13 mouse cellular contexts compared by ENCODE assay signal in genomic region chr15:97952889-97953189, GRCm38 (mm10). TPM values are rescaled to one million over a fixed set of nuclear protein-coding genes. Genes with fewer than 3 reads are reported as not detected.
DNase-seq lines count a peak whose midpoint lies in the region; ATAC-seq lines count a peak whose summit lies in the region.
"Had no signal": no experiment of that assay in that cellular context is flagged by ENCODE, and none has a peak within 500 bp of the region (broad histone marks: within the 10 kb centered on the region; RNA-seq: fewer than 3 reads in every experiment).

No protein-coding gene starts in this region.

- no peaks in the 10 kb centered on the region for H3K36me3 ChIP-seq in forebrain, embryonic 11.5 days (ENCODE audit: control insufficient read depth, insufficient read depth, low read length)
- H3K36me3 ChIP-seq in forebrain, embryonic 10.5 days (replicated peaks): no peaks in the 10 kb centered on the region
- no peaks in the 10 kb centered on the region for H3K36me3 ChIP-seq in limb, embryonic 12.5 days
- H3K36me3 ChIP-seq in limb, embryonic 10.5 days: no peaks in the 10 kb centered on the region
- no peaks in the 10 kb centered on the region for H3K36me3 ChIP-seq in hindbrain, embryonic 15.5 days
- H3K36me3 ChIP-seq: heart, embryonic 10.5 days; liver, embryonic 15.5 days had no signal

- no peak overlapping the region for H3K27ac ChIP-seq in forebrain, embryonic 11.5 days (ENCODE audit: low read depth, low read length)
- H3K27ac ChIP-seq in forebrain, embryonic 10.5 days: no peak overlapping the region
- no peak overlapping the region for H3K27ac ChIP-seq in limb, embryonic 12.5 days
- H3K27ac ChIP-seq in limb, embryonic 10.5 days: no peak overlapping the region
- no peak overlapping the region for H3K27ac ChIP-seq in hindbrain, embryonic 15.5 days (replicated peaks)
- H3K27ac ChIP-seq: gastrocnemius, adult 2 months; heart, embryonic 10.5 days; liver, embryonic 15.5 days had no signal

- ATAC-seq in forebrain, embryonic 11.5 days (replicated peaks; ENCODE audit: low FRiP score): 0 out of 2 replicates have a peak, but pooled peaks have one; percentile 22
- ATAC-seq in limb, embryonic 12.5 days (ENCODE audit: insufficient number of reproducible peaks, insufficient read depth, low FRiP score, low TSS enrichment, low read depth): 0 out of 2 replicates have a peak, but pooled peaks have one; percentile 24
- ATAC-seq in hindbrain, embryonic 15.5 days (ENCODE audit: low FRiP score, low read depth): no peak

- peak; percentile 46 for DNase-seq in forebrain, embryonic 11.5 days (ENCODE audit: low spot score)
- no peak for DNase-seq in forebrain, embryonic 10.5 days (ENCODE audit: extremely low spot score, low spot score)
- no peak for DNase-seq in limb, embryonic 10.5 days (ENCODE audit: low spot score)
- DNase-seq in 416B (ENCODE audit: low read depth): peak; percentile 45
- DNase-seq in layer of hippocampus, postnatal 25 days (ENCODE audit: extremely low spot score in 1 of 2, low spot score in 1 of 2): no peak
- no peak for DNase-seq in ovary, postnatal 10 days (ENCODE audit: low spot score)

- H3K4me3 ChIP-seq in forebrain, embryonic 11.5 days (ENCODE audit: low read depth, low read length): no peak overlapping the region
- no peak overlapping the region for H3K4me3 ChIP-seq in forebrain, embryonic 10.5 days
- H3K4me3 ChIP-seq in limb, embryonic 12.5 days (replicated peaks): no peak overlapping the region
- H3K4me3 ChIP-seq in limb, embryonic 10.5 days: no peak overlapping the region
- H3K4me3 ChIP-seq in hindbrain, embryonic 15.5 days: no peak overlapping the region
- H3K4me3 ChIP-seq: gastrocnemius, adult 2 months; liver, embryonic 15.5 days had no signal

- no peaks in the 10 kb centered on the region for H3K9me3 ChIP-seq in forebrain, embryonic 11.5 days (ENCODE audit: control insufficient read depth, low read length)
- no peaks in the 10 kb centered on the region for H3K9me3 ChIP-seq in forebrain, embryonic 10.5 days
- H3K9me3 ChIP-seq in limb, embryonic 12.5 days: no peaks in the 10 kb centered on the region
- H3K9me3 ChIP-seq in limb, embryonic 10.5 days (replicated peaks): no peaks in the 10 kb centered on the region
- H3K9me3 ChIP-seq in hindbrain, embryonic 15.5 days: no peaks in the 10 kb centered on the region
- H3K9me3 ChIP-seq: heart, embryonic 10.5 days; liver, embryonic 15.5 days had no signal

- WGBS in forebrain, embryonic 11.5 days: 67% methylated on average over 4 of the region's 4 CpGs
- WGBS in forebrain, embryonic 10.5 days: 69% methylated on average over 4 of the region's 4 CpGs
- 67% methylated on average over 4 of the region's 4 CpGs for WGBS in limb, embryonic 12.5 days
- WGBS in limb, embryonic 10.5 days: 70% methylated on average over 4 of the region's 4 CpGs
- 70% methylated on average over 4 of the region's 4 CpGs for WGBS in hindbrain, embryonic 15.5 days

- H3K9ac ChIP-seq in forebrain, embryonic 11.5 days (ENCODE audit: low read length): no peak overlapping the region
- no peak overlapping the region for H3K9ac ChIP-seq in limb, embryonic 12.5 days (replicated peaks)
- no peak overlapping the region for H3K9ac ChIP-seq in hindbrain, embryonic 15.5 days
- H3K9ac ChIP-seq: liver, embryonic 15.5 days had no signal

- no peaks in the 10 kb centered on the region for H3K27me3 ChIP-seq in forebrain, embryonic 11.5 days (ENCODE audit: control insufficient read depth, insufficient read depth, low read length)
- H3K27me3 ChIP-seq in forebrain, embryonic 10.5 days (ENCODE audit: poor library complexity, severe bottlenecking): peaks cover 25% of the 10 kb centered on the region
- peaks cover 7% of the 10 kb centered on the region; the same call in 1 of the 2 replicates for H3K27me3 ChIP-seq in limb, embryonic 12.5 days
- peaks cover 19% of the 10 kb centered on the region; the same call in 1 of the 2 replicates for H3K27me3 ChIP-seq in limb, embryonic 10.5 days (ENCODE audit: low read depth, poor library complexity, severe bottlenecking)
- no peaks in the 10 kb centered on the region for H3K27me3 ChIP-seq in hindbrain, embryonic 15.5 days

- H3K4me2 ChIP-seq in forebrain, embryonic 11.5 days (ENCODE audit: low read depth, low read length, severe bottlenecking): no peak overlapping the region
- H3K4me2 ChIP-seq in limb, embryonic 12.5 days: 0 out of 2 replicates have a peak overlapping the region, but pooled peaks have one; percentile 27
- H3K4me2 ChIP-seq in hindbrain, embryonic 15.5 days: peak overlapping the region; percentile 39
- H3K4me2 ChIP-seq: liver, embryonic 15.5 days had no signal

- peaks cover 6% of the 10 kb centered on the region; the same call in 1 of the 2 replicates for H3K4me1 ChIP-seq in forebrain, embryonic 11.5 days (replicated peaks; ENCODE audit: control insufficient read depth, insufficient read depth, low read length)
- H3K4me1 ChIP-seq in forebrain, embryonic 10.5 days: peaks cover 45% of the 10 kb centered on the region
- peaks cover 32% of the 10 kb centered on the region for H3K4me1 ChIP-seq in limb, embryonic 12.5 days (replicated peaks)
- peaks cover 41% of the 10 kb centered on the region for H3K4me1 ChIP-seq in limb, embryonic 10.5 days
- H3K4me1 ChIP-seq in hindbrain, embryonic 15.5 days (replicated peaks): peaks cover 11% of the 10 kb centered on the region; the same call in 1 of the 2 replicates
- H3K4me1 ChIP-seq: liver, embryonic 15.5 days had no signal

RNA-seq across cellular contexts. Expression of gene Tmem106c, which starts 11.2 kb away (rescaled TPM):
- polyA plus RNA-seq in forebrain, embryonic 11.5 days (2014; fragmentation: Nextera tagmentation; extraction: Ambion mirVana): 44.5 and 47.8 TPM in 2 replicates
- polyA plus RNA-seq in forebrain, embryonic 10.5 days (2016; fragmentation: Nextera tagmentation; extraction: Ambion mirVana): 39.2 and 43.2 TPM in 2 replicates
- 30.9 and 33.9 TPM in 2 replicates for polyA plus RNA-seq in limb, embryonic 12.5 days (2016; fragmentation: Nextera tagmentation; extraction: Ambion mirVana)
- 29.8 and 34.9 TPM in 2 replicates for polyA plus RNA-seq in limb, embryonic 10.5 days (2016; fragmentation: Nextera tagmentation; extraction: Ambion mirVana)
- polyA plus RNA-seq in hindbrain, embryonic 15.5 days (2015; fragmentation: Nextera tagmentation; extraction: Ambion mirVana): 58.3 and 60.5 TPM in 2 replicates
- total RNA-seq in layer of hippocampus, postnatal 25 days (2021): 10 to 100 TPM; 26.8 to 27.2 TPM

RNA-seq across cellular contexts. Expression of gene Vdr, which starts 42.4 kb away (rescaled TPM):
- 0.17 and 0.33 TPM in 2 replicates for polyA plus RNA-seq in forebrain, embryonic 11.5 days (2014; fragmentation: Nextera tagmentation; extraction: Ambion mirVana)
- 0.49 and 0.67 TPM in 2 replicates for polyA plus RNA-seq in forebrain, embryonic 10.5 days (2016; fragmentation: Nextera tagmentation; extraction: Ambion mirVana)
- polyA plus RNA-seq in limb, embryonic 12.5 days (2016; fragmentation: Nextera tagmentation; extraction: Ambion mirVana): 0.24 and 0.42 TPM in 2 replicates
- 0.15 and 0.23 TPM in 2 replicates for polyA plus RNA-seq in limb, embryonic 10.5 days (2016; fragmentation: Nextera tagmentation; extraction: Ambion mirVana)
- 0.09 and 0.32 TPM in 2 replicates for polyA plus RNA-seq in hindbrain, embryonic 15.5 days (2015; fragmentation: Nextera tagmentation; extraction: Ambion mirVana)
- under 1 TPM in 1 of 2 experiments, not detected in 1; 0.07 TPM for total RNA-seq in layer of hippocampus, postnatal 25 days (2021)

RNA-seq across cellular contexts. Expression of gene Col2a1, which starts 51.7 kb away (rescaled TPM):
- 128 and 143 TPM in 2 replicates for polyA plus RNA-seq in forebrain, embryonic 11.5 days (2014; fragmentation: Nextera tagmentation; extraction: Ambion mirVana)
- 183 and 190 TPM in 2 replicates for polyA plus RNA-seq in forebrain, embryonic 10.5 days (2016; fragmentation: Nextera tagmentation; extraction: Ambion mirVana)
- polyA plus RNA-seq in limb, embryonic 12.5 days (2016; fragmentation: Nextera tagmentation; extraction: Ambion mirVana): 431 and 545 TPM in 2 replicates
- polyA plus RNA-seq in limb, embryonic 10.5 days (2016; fragmentation: Nextera tagmentation; extraction: Ambion mirVana): 72.8 and 186 TPM in 2 replicates
- polyA plus RNA-seq in hindbrain, embryonic 15.5 days (2015; fragmentation: Nextera tagmentation; extraction: Ambion mirVana): 26.1 and 33.9 TPM in 2 replicates
- total RNA-seq in layer of hippocampus, postnatal 25 days (2021): 1 to 10 TPM in 1 of 2 experiments, under 1 TPM in 1; 0.42 to 1.0 TPM
- total RNA-seq: adrenal gland, postnatal 36 days; neutrophil, adult 5-6 weeks had no signal

Comparison
In these comparisons a context has a peak if more than half of its experiments do, and no peak if none do; other contexts are left out.
1. DNase-seq: peak in forebrain, embryonic 11.5 days (single experiment) and 416B (single experiment); none in forebrain, embryonic 10.5 days (single experiment), limb, embryonic 10.5 days (single experiment), layer of hippocampus, postnatal 25 days (0 of 2) and ovary, postnatal 10 days (single experiment).